Mouse (Mus musculus) CH12.LX (cell line): Measurements from ENCODE around the gene Fgfr4. TPM values are rescaled to one million over a fixed set of nuclear protein-coding genes. Genes with fewer than 3 reads are reported as not detected.

Experiments
- DNase-seq: peaks from one replicate; pipeline ENCODE4 v3.0.0-alpha.2; 2013; ENCODE audit errors: extremely low read depth
- H3K27ac ChIP-seq: 2 replicates; pipeline ENCODE4 v1.5.1; 2012; ENCODE audit warnings: low read depth, mild to moderate bottlenecking, control low read depth, moderate library complexity; ENCODE audit not compliant: insufficient read depth
- H3K27me3 ChIP-seq: replicated peaks from 2 replicates; pipeline ENCODE3; 2012; ENCODE audit warnings: inconsistent platforms
- H3K36me3 ChIP-seq, 2 experiments: replicated peaks in 1 of 2; 2 replicates each; pipeline versions ENCODE3 to v1.6.1; 2012; ENCODE audit warnings: inconsistent platforms in 1 of 2, low read length in 1 of 2, mild to moderate bottlenecking in 1 of 2, mixed read lengths in 1 of 2, moderate library complexity in 1 of 2; ENCODE audit not compliant: control insufficient read depth in 1 of 2, insufficient read depth in 1 of 2
- H3K4me1 ChIP-seq, 2 experiments: 2 replicates each; pipeline ENCODE4 v1.6.1; 2012; ENCODE audit warnings: inconsistent platforms in 1 of 2, moderate library complexity in 1 of 2; ENCODE audit not compliant: insufficient read depth in 2 of 2, control insufficient read depth in 1 of 2
- H3K4me2 ChIP-seq: 2 replicates; pipeline ENCODE4 v1.6.1; 2012; ENCODE audit warnings: low read depth, mild to moderate bottlenecking, control low read depth; ENCODE audit not compliant: poor library complexity, insufficient read depth, severe bottlenecking
- H3K4me3 ChIP-seq, 3 experiments: fragments of 150-350 bp in 1 of 3; sonication (generic) in 1 of 3; replicated peaks in 1 of 3; 2 replicates each; pipeline versions ENCODE3 to v1.5.1; 2011 to 2012; ENCODE audit warnings: low read depth in 2 of 3, low read length in 2 of 3, mild to moderate bottlenecking in 2 of 3, moderate library complexity in 2 of 3, control low read depth in 1 of 3, improper control_type of control experiment in 1 of 3, inconsistent platforms in 1 of 3, mixed read lengths in 1 of 3; ENCODE audit not compliant: poor library complexity in 1 of 3
- H3K79me2 ChIP-seq: replicated peaks from 2 replicates; pipeline ENCODE4 v1.6.1; 2012; ENCODE audit warnings: mild to moderate bottlenecking, moderate library complexity; ENCODE audit not compliant: control insufficient read depth, poor library complexity, insufficient read depth, severe bottlenecking; ENCODE audit errors: extremely low read depth
- H3K9ac ChIP-seq: 2 replicates; pipeline ENCODE4 v1.6.1; 2012; ENCODE audit warnings: low read depth, mild to moderate bottlenecking, control low read depth, moderate library complexity; ENCODE audit not compliant: insufficient read depth
- H3K9me3 ChIP-seq: replicated peaks from 2 replicates; pipeline ENCODE3; 2012; ENCODE audit warnings: low read length, inconsistent platforms, mixed read lengths
- CTCF ChIP-seq, 2 experiments: IDR thresholded peaks in 1 of 2; conservative IDR thresholded peaks in 1 of 2; 2 replicates each; pipeline ENCODE4 v1.5.1; 2011 to 2012; ENCODE audit warnings: low read depth in 2 of 2, low read length in 2 of 2, improper control_type of control experiment in 1 of 2, inconsistent platforms in 1 of 2, mild to moderate bottlenecking in 1 of 2, moderate library complexity in 1 of 2
- HCFC1 ChIP-seq: IDR thresholded peaks from 2 replicates; pipeline ENCODE4 v1.6.1; 2012; ENCODE audit warnings: low read depth, mild to moderate bottlenecking, inconsistent platforms, low read length, improper control_type of control experiment
- JUND ChIP-seq: conservative IDR thresholded peaks from 2 replicates; pipeline ENCODE4 v1.6.1; 2011; ENCODE audit warnings: low read depth, low read length, improper control_type of control experiment
- KAT2A ChIP-seq: IDR thresholded peaks from 2 replicates; pipeline ENCODE4 v1.6.1; 2012; ENCODE audit warnings: low read length, improper control_type of control experiment, inconsistent platforms; ENCODE audit not compliant: insufficient replicate concordance
- MAFK ChIP-seq: IDR thresholded peaks from 2 replicates; pipeline ENCODE4 v1.6.1; 2011; ENCODE audit warnings: low read length, improper control_type of control experiment; ENCODE audit not compliant: insufficient replicate concordance
- MAZ ChIP-seq: IDR thresholded peaks from 2 replicates; pipeline ENCODE4 v1.6.1; 2012; ENCODE audit warnings: low read depth, mild to moderate bottlenecking, inconsistent platforms, low read length, improper control_type of control experiment, moderate library complexity
- MEF2A ChIP-seq: IDR thresholded peaks from 2 replicates; pipeline ENCODE4 v1.6.1; 2014; ENCODE audit warnings: low read depth, mild to moderate bottlenecking, inconsistent platforms, low read length, improper control_type of control experiment, borderline replicate concordance
- NELFE ChIP-seq: IDR thresholded peaks from 2 replicates; pipeline ENCODE4 v1.6.1; 2011; ENCODE audit warnings: low read depth, low read length, improper control_type of control experiment
- POLR2A ChIP-seq: IDR thresholded peaks from 2 replicates; pipeline ENCODE4 v1.6.1; 2011; ENCODE audit warnings: low read depth, mild to moderate bottlenecking, improper control_type of control experiment, low read length
- RAD21 ChIP-seq: IDR thresholded peaks from 2 replicates; pipeline ENCODE4 v1.6.1; 2011; ENCODE audit warnings: low read depth, mild to moderate bottlenecking, low read length, improper control_type of control experiment, moderate library complexity
- RCOR1 ChIP-seq: conservative IDR thresholded peaks from 2 replicates; pipeline ENCODE4 v1.6.1; 2012; ENCODE audit warnings: low read depth, mild to moderate bottlenecking, inconsistent platforms, low read length, improper control_type of control experiment
- SMC3 ChIP-seq: IDR thresholded peaks from 2 replicates; pipeline ENCODE4 v1.6.1; 2011; ENCODE audit warnings: low read depth, low read length, improper control_type of control experiment
- UBTF ChIP-seq: IDR thresholded peaks from 2 replicates; pipeline ENCODE4 v1.6.1; 2012; ENCODE audit warnings: low read depth, mild to moderate bottlenecking, inconsistent platforms, low read length, improper control_type of control experiment, moderate library complexity
- ZKSCAN1 ChIP-seq: IDR thresholded peaks from 2 replicates; pipeline ENCODE4 v1.6.1; 2012; ENCODE audit warnings: low read depth, inconsistent platforms, low read length, improper control_type of control experiment, borderline replicate concordance
- ZNF384 ChIP-seq: IDR thresholded peaks from 2 replicates; pipeline ENCODE4 v1.6.1; 2012; ENCODE audit warnings: low read depth, low read length, improper control_type of control experiment, inconsistent platforms
- dilution Hi-C: fragments of 300-500 bp; cut with MboI; formaldehyde crosslinking; loops from 2 replicates; pipeline ENCODE4 v1.14.3; 2020; ENCODE audit warnings: low sequenced_read_pairs; ENCODE audit not compliant: extremely low pct_unique_long_range_greater_than_20kb, extremely low pct_ligation_motif_present
- in situ Hi-C: fragments of 300-500 bp; cut with MboI; formaldehyde crosslinking; loops from 3 replicates; pipeline ENCODE4 v1.14.3; 2019; ENCODE audit warnings: low sequenced_read_pairs, low pct_ligation_motif_present, low pct_unique_long_range_greater_than_20kb, mixed read lengths
- polyA plus RNA-seq: library from polyadenylated mRNA; unstranded; fragments of >175 nt; gene quantifications from 2 replicates; pipeline ENCODE4 v1.2.1, GENCODE M21; 2012; ENCODE audit warnings: low read depth; ENCODE audit not compliant: insufficient read length
- total RNA-seq, 2 experiments: library from RNA; depleted of rRNA; stranded (reverse); fragments of 300-350 nt in 1 of 2; fragments of >200 nt in 1 of 2; gene quantifications; 2 replicates each; pipeline ENCODE4 v1.2.3; 2012 to 2014

The Fgfr4 gene
- total and polyA plus RNA-seq, 3 experiments: not detected

DNA sequence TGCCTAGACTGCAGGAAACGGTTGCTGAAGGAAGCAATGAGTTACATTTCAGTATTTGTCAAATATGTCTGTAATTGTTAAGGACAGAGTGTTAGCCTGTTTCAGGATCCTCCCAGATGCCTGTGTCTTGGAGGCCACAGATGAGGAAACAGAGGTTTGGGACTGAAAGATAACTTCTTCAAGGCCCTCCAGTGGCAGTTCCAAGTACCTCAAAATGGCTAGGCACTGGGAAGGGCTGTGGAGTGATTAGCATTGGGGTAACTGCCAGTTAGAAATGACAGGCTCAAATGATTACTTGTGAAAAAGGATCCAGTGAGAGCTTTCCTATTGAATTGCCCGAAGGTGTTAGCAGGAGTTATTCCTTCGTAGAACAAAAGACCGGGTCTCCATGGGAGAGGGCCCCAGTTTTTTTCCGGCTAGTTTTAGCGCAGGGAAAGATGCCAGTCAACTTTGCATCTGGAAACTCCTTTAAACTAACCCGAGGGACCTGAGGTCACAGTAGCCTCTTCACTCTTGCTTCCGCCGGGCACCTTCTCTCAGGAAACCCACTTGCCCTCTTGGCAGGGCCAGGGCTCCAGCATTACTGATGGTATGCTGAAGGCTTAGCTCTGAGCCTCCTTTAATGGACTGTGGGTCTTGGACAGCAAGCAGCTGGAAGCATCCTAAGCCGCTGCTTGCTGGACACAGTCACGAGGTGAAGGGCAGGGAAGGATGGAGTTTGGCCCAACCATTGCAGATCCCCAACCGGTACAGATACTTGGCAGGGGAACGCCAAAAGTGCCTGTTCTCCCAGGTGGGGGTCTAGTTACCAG lies 56.6 kb downstream of the Fgfr4 start:
- peaks cover 0 to 2% of the 10 kb centered on the region in 2 experiments; a peak in 1 of 4 replicates for H3K4me1 ChIP-seq
- H3K9me3 ChIP-seq: peaks cover 23% of the 10 kb centered on the region
- H3K36me3 ChIP-seq: no peaks in the 10 kb centered on the region
- dilution Hi-C loops (no loop called here), in situ Hi-C loops (no loop called here)
- TF ChIP-seq RCOR1: no peak
- TF ChIP-seq MAZ: no peak
- TF ChIP-seq POLR2A: no peak
- TF ChIP-seq SMC3: no peak
- no peak for TF ChIP-seq KAT2A
- no peak for TF ChIP-seq CTCF (conservative IDR thresholded peaks at IDR 0.05 in 1 of 2, IDR thresholded peaks at IDR 0.05 in 1 of 2; ENCODE audit: low read depth in 2 of 2, low read length in 2 of 2)
- TF ChIP-seq NELFE: no peak
- no peak for TF ChIP-seq UBTF
- TF ChIP-seq JUND: no peak
- no peak for TF ChIP-seq RAD21
- TF ChIP-seq MEF2A: no peak
- TF ChIP-seq MAFK: no peak
- TF ChIP-seq ZNF384: no peak
- TF ChIP-seq ZKSCAN1: no peak
- H3K27ac ChIP-seq: no peak overlapping the region
- no peaks in the 10 kb centered on the region for H3K27me3 ChIP-seq
- H3K4me2 ChIP-seq: no peak overlapping the region
- peaks cover 8% of the 10 kb centered on the region; the same call in 1 of the 2 replicates for H3K79me2 ChIP-seq
- no peak for DNase-seq
- H3K4me3 ChIP-seq: no peak overlapping the region
- no peak overlapping the region for H3K9ac ChIP-seq

DNA sequence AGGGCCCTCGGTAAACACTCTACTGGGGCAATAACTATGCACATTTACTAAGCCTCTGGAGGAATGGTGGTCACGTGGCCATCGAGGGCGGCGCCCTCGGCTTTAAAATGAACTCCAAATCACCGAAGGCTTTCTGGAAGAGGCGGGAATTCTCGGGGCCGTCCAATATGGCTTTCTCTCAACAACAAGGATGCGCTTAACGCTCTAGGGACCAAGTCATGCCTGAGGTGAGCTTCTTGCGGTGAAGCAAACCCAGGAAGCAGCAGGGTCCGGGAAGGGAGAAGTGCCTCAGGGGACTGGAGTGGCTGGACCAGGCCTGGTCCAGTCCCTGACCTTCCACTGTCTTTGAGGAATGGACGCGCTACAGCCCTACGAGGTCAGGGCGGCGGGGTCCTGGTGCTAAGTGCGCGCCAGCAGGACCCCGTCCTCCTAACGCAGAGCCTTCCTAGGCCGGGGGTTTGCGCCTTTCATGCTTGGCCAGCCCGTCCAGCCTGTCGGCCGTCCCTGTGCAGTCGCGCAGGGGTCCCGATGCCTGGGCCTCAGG lies 57.3 kb downstream of the Fgfr4 start, which contains the start of gene Nsd1:
Nsd1 (plus strand) TSS at position 134 of the 544 bp plus-strand sequence.
- DNase-seq: no peak
- H3K27ac ChIP-seq: no peak within 1 kb of the TSS
- dilution Hi-C loops: no loop called here
- peaks cover 2 to 5% of the 10 kb centered on the region in 2 experiments; a peak in 2 of 4 replicates for H3K4me1 ChIP-seq
- H3K9ac ChIP-seq: no peak within 1 kb of the TSS
- H3K79me2 ChIP-seq: peaks cover 14% of the 10 kb centered on the region
- in situ Hi-C loops: no loop called here
- H3K36me3 ChIP-seq: no peaks in the 10 kb centered on the region
- H3K9me3 ChIP-seq: peaks cover 23% of the 10 kb centered on the region
- no peak within 1 kb of the TSS for H3K4me2 ChIP-seq
- TF ChIP-seq CTCF (conservative IDR thresholded peaks at IDR 0.05 in 1 of 2, IDR thresholded peaks at IDR 0.05 in 1 of 2; ENCODE audit: low read depth in 2 of 2, low read length in 2 of 2): no peak
- TF ChIP-seq HCFC1: no peak
- no peak within 1 kb of the TSS for H3K4me3 ChIP-seq
- H3K27me3 ChIP-seq: no peaks in the 10 kb centered on the region
